Mouse (Mus musculus) midbrain, postnatal 0 days (tissue): Measurements from ENCODE around the gene Paf1. TPM values are rescaled to one million over a fixed set of nuclear protein-coding genes. Genes with fewer than 3 reads are reported as not detected.

Experiments used
- ATAC-seq: fragments of 200-750 bp; cut with Nextera tagmentation; 2 replicates; pipeline ENCODE4 v1.8.0; 2017; ENCODE audit warnings: moderate number of reproducible peaks, mild to moderate bottlenecking, moderate TSS enrichment, moderate library complexity; ENCODE audit not compliant: low FRiP score
- DNase-seq: peaks from one replicate; pipeline ENCODE4 v3.0.0-alpha.2; 2015; ENCODE audit warnings: low spot score
- H3K27ac ChIP-seq: fragments of 300-500 bp; sonication (generic); 2 replicates; pipeline ENCODE4 v1.5.1; 2014; ENCODE audit warnings: low read depth, mild to moderate bottlenecking, low read length, mixed read lengths
- H3K27me3 ChIP-seq: fragments of 300-500 bp; sonication (generic); 2 replicates; pipeline ENCODE4 v1.6.1; 2014; ENCODE audit warnings: low read length, control low read depth, mixed read lengths; ENCODE audit not compliant: insufficient read depth
- H3K36me3 ChIP-seq: fragments of 300-500 bp; sonication (generic); 2 replicates; pipeline ENCODE4 v1.6.1; 2014; ENCODE audit warnings: low read length, control low read depth, mixed read lengths; ENCODE audit not compliant: insufficient read depth
- H3K4me1 ChIP-seq: fragments of 300-500 bp; sonication (generic); 2 replicates; pipeline ENCODE4 v1.6.1; 2014; ENCODE audit warnings: mild to moderate bottlenecking, control low read depth, antibody characterized with exemption, low read length, mixed read lengths; ENCODE audit not compliant: insufficient read depth
- H3K4me2 ChIP-seq: fragments of 300-500 bp; sonication (generic); 2 replicates; pipeline ENCODE4 v1.6.1; 2014; ENCODE audit warnings: low read depth, mild to moderate bottlenecking, low read length, mixed read lengths; ENCODE audit not compliant: poor library complexity, severe bottlenecking
- H3K4me3 ChIP-seq: fragments of 300-500 bp; sonication (generic); 2 replicates; pipeline ENCODE4 v1.5.1; 2014; ENCODE audit warnings: low read depth, mild to moderate bottlenecking, low read length, moderate library complexity
- H3K9ac ChIP-seq: fragments of 300-500 bp; sonication (generic); replicated peaks from 2 replicates; pipeline ENCODE4 v1.6.1; 2014; ENCODE audit warnings: mild to moderate bottlenecking, low read length, moderate library complexity, mixed read lengths; ENCODE audit not compliant: poor library complexity, severe bottlenecking
- H3K9me3 ChIP-seq: fragments of 300-500 bp; sonication (generic); 2 replicates; pipeline ENCODE4 v1.6.1; 2016; ENCODE audit warnings: low read length, control low read depth
- CTCF ChIP-seq: IDR thresholded peaks from 2 replicates; pipeline ENCODE4 v1.5.1; 2016; ENCODE audit warnings: antibody characterized with exemption, mild to moderate bottlenecking
- WGBS: fragments of 180-500 bp; shearing (Covaris S2); extraction: QIAGEN DNeasy Blood & Tissue Kit; methylation state at CpG from one replicate; pipeline ENCODE4 v1.1.7; 2014; 5-methylcytosine and 5-hydroxymethylcytosine counted together
- polyA plus RNA-seq: library from polyadenylated mRNA; unstranded; fragments of >200 nt; fragmentation: Nextera tagmentation; extraction: Ambion mirVana; gene quantifications from 2 replicates; pipeline ENCODE4 v1.2.1, GENCODE M21; 2015
- total RNA-seq: library from RNA; depleted of rRNA; stranded (reverse); fragments of >200 nt; gene quantifications from 2 replicates; pipeline ENCODE4 v1.2.3, GENCODE M21; 2014

Gene Paf1
- total and polyA plus RNA-seq, 2 experiments from 2014 or later, result 84.2 to 89.3 TPM

- Histone ChIP-seq H3K36me3 (peaks cover 11% of the 10 kb centered on the region; the same call in 1 of the 2 replicates), H3K9me3 (no peaks in the 10 kb centered on the region), H3K27ac (no peak overlapping the region), H3K4me1 (peaks cover 10% of the 10 kb centered on the region; the same call in 1 of the 2 replicates), H3K27me3 (no peaks in the 10 kb centered on the region), H3K9ac (no peak overlapping the region), H3K4me2 (no peak overlapping the region), H3K4me3 (no peak overlapping the region)
- ATAC-seq, result no peak
- WGBS, result 87% methylated on average over 16 of the region's 16 CpGs
- TF ChIP-seq CTCF, result no peak
- no peak for DNase-seq
Measured at GRCm38 (mm10) chr7:28367663-28368275, 25.0 kb upstream of the Paf1 start.

GRCm38 (mm10) chr7:28368276-28368920, 24.4 kb upstream of the Paf1 start:
- DNase-seq (no peak), ATAC-seq (no peak)
- H3K4me1 ChIP-seq, result peaks cover 10% of the 10 kb centered on the region; the same call in 1 of the 2 replicates
- no peak for TF ChIP-seq CTCF
- no peak overlapping the region for H3K9ac ChIP-seq
- H3K27me3 ChIP-seq, result no peaks in the 10 kb centered on the region
- 90% methylated on average over 16 of the region's 16 CpGs for WGBS
- H3K27ac ChIP-seq, result no peak overlapping the region
- H3K4me3 ChIP-seq, result no peak overlapping the region
- H3K9me3 ChIP-seq, result no peaks in the 10 kb centered on the region
- 0 out of 2 replicates have a peak, but pooled peaks cover 11% of the 10 kb centered on the region for H3K36me3 ChIP-seq
- H3K4me2 ChIP-seq, result no peak overlapping the region

DNA sequence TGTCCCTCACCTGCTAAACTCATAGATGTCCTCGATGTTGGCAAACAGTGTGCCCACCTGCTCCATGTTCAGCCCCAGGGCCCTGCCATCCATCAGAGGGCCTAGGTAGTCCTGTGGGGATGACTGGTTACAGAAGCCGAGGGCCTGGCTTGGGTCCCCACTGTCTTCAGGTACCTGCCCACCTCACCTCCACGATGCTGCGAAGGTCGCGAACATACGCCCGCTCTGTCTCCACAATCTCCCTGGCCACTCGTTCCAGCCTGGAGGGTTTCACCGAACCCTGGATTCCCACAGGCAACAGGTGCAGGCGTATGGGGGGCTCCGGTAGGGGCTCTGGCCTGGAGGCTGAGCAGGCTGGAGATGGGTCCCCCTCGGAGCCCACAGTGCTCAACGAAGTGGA, 22.7 kb upstream of the Paf1 start:
- H3K4me3 ChIP-seq, result no peak overlapping the region

DNA sequence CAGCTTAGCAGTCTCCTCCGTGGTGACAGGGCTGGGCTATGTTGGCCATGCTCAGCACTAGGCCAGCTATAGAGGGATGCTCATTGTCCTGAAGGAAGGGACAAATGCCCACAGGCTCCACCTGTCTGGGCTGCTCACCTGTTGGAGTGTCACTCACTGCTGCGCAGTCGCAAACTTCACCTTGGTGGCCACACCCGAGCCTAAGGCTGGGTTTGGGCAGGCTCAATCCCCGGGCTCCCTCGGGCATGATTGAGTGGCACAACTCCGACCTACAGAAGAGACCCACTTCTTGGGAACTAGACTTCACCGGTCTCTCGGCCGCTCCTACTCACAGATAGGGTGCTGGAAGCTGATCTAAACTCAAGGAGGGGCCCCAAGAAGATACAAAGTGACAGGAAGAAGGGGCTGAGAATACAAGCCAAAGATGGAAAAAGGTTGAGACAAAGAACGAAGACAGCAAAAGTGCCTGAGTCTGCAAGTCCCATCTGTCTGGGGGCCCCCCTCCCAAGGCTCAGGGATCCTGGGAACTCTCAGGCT, 21.7 kb upstream of the Paf1 start:
- Histone ChIP-seq H3K4me2 (peak overlapping the region; percentile 99), H3K9ac (peak overlapping the region; percentile 73), H3K27ac (peak overlapping the region; percentile 51; the same call in 1 of the 2 replicates), H3K36me3 (no peaks in the 10 kb centered on the region), H3K4me1 (peaks cover 13% of the 10 kb centered on the region; the same call in 1 of the 2 replicates), H3K27me3 (no peaks in the 10 kb centered on the region), H3K4me3 (peak overlapping the region; percentile 77), H3K9me3 (no peaks in the 10 kb centered on the region)
- 10% methylated on average over 11 of the region's 11 CpGs for WGBS
- TF ChIP-seq CTCF, result no peak
- DNase-seq (no peak), ATAC-seq (no peak)

More for the DNA sequence above, 22.7 kb upstream of the Paf1 start:
- DNase-seq (no peak), ATAC-seq (no peak)
- no peak for TF ChIP-seq CTCF
- WGBS, result 92% methylated on average over 14 of the region's 14 CpGs
- Histone ChIP-seq H3K36me3 (no peaks in the 10 kb centered on the region), H3K9ac (no peak overlapping the region), H3K27me3 (no peaks in the 10 kb centered on the region), H3K4me2 (no peak overlapping the region; the same call in 1 of the 2 replicates), H3K9me3 (no peaks in the 10 kb centered on the region), H3K27ac (no peak overlapping the region), H3K4me1 (peaks cover 10% of the 10 kb centered on the region; the same call in 1 of the 2 replicates)

GRCm38 (mm10) chr7:28371514-28371989, 21.2 kb upstream of the Paf1 start:
- H3K4me1 ChIP-seq, result peaks cover 18% of the 10 kb centered on the region; the same call in 1 of the 2 replicates
- H3K36me3 ChIP-seq, result no peaks in the 10 kb centered on the region
- TF ChIP-seq CTCF, result no peak
- DNase-seq (no peak), ATAC-seq (no peak)
- no peaks in the 10 kb centered on the region for H3K27me3 ChIP-seq
- peak overlapping the region; percentile 73 for H3K9ac ChIP-seq
- peak overlapping the region; percentile 51 for H3K27ac ChIP-seq
- H3K4me3 ChIP-seq, result peak overlapping the region; percentile 77
- under 1% methylated on average over 38 of the region's 43 CpGs for WGBS
- no peaks in the 10 kb centered on the region for H3K9me3 ChIP-seq
- peak overlapping the region; percentile 99 for H3K4me2 ChIP-seq
